Mouse (Mus musculus): ENCODE measurements around the gene Gm21860.
"Not testable (repeated sequence)": the region's sequence is repeated elsewhere in the genome, so short reads cannot be mapped to it uniquely, and the experiment has no call there.

GRCm38 (mm10) chrY:90719403-90720232 is 35.0 kb downstream of the Gm21860 start:
- not testable (repeated sequence) for TF ChIP-seq EP300, CTCF (IDR thresholded peaks at IDR 0.05; ENCODE audit: low read depth)

Data from liver, embryonic 14.5 days (tissue).